Mouse (Mus musculus): Measurements from ENCODE around the gene Gm49486.

The Gm49486 gene

GRCm38 (mm10) chr15:79229058-79229821, at the start of gene Gm49486, which contains the start of gene Pick1:
Gene Gm49486, plus strand, starts transcription at chr15:79229391.
Gene Pick1, plus strand, starts transcription at chr15:79229173.
- peak; percentile 90 for DNase-seq (ENCODE audit: low read depth)

- no peak for DNase-seq (ENCODE audit: low read depth)
Observed at GRCm38 (mm10) chr15:79185213-79185612, 44.0 kb upstream of the Gm49486 start.

- DNase-seq (ENCODE audit: low read depth) = no peak
Observed at GRCm38 (mm10) chr15:79187819-79188218, 41.4 kb upstream of the Gm49486 start.

- DNase-seq (ENCODE audit: low read depth) = no peak
Observed at GRCm38 (mm10) chr15:79191426-79191825, 37.8 kb upstream of the Gm49486 start.

GRCm38 (mm10) chr15:79192450-79192849, 36.7 kb upstream of the Gm49486 start:
- no peak for DNase-seq (ENCODE audit: low read depth)

GRCm38 (mm10) chr15:79192885-79193845, 36.0 kb upstream of the Gm49486 start:
- no peak for DNase-seq (ENCODE audit: low read depth)

- no peak for DNase-seq (ENCODE audit: low read depth)
Observed at GRCm38 (mm10) chr15:79194048-79194447, 35.1 kb upstream of the Gm49486 start.

GRCm38 (mm10) chr15:79194946-79195345, 34.2 kb upstream of the Gm49486 start:
- DNase-seq (ENCODE audit: low read depth) = no peak

GRCm38 (mm10) chr15:79195492-79195891, 33.7 kb upstream of the Gm49486 start:
- no peak for DNase-seq (ENCODE audit: low read depth)

- peak; percentile 30 for DNase-seq (ENCODE audit: low read depth)
Observed at GRCm38 (mm10) chr15:79199390-79199976, 29.7 kb upstream of the Gm49486 start.

- no peak for DNase-seq (ENCODE audit: low read depth)
Observed at GRCm38 (mm10) chr15:79201491-79202150, 27.6 kb upstream of the Gm49486 start.

GRCm38 (mm10) chr15:79202575-79202974, 26.6 kb upstream of the Gm49486 start:
- DNase-seq (ENCODE audit: low read depth) = no peak

GRCm38 (mm10) chr15:79208211-79208610, 21.0 kb upstream of the Gm49486 start:
- no peak for DNase-seq (ENCODE audit: low read depth)

- peak; percentile 88 for DNase-seq (ENCODE audit: low read depth)
Observed at GRCm38 (mm10) chr15:79208758-79209439, 20.3 kb upstream of the Gm49486 start.

- no peak for DNase-seq (ENCODE audit: low read depth)
Observed at GRCm38 (mm10) chr15:79210357-79210756, 18.8 kb upstream of the Gm49486 start.

GRCm38 (mm10) chr15:79212750-79213446, 16.3 kb upstream of the Gm49486 start:
- no peak for DNase-seq (ENCODE audit: low read depth)

GRCm38 (mm10) chr15:79213591-79213990, 15.6 kb upstream of the Gm49486 start:
- no peak for DNase-seq (ENCODE audit: low read depth)

- no peak for DNase-seq (ENCODE audit: low read depth)
Observed at GRCm38 (mm10) chr15:79216191-79216590, 13.0 kb upstream of the Gm49486 start.

- no peak for DNase-seq (ENCODE audit: low read depth)
Observed at GRCm38 (mm10) chr15:79219572-79219971, 9.6 kb upstream of the Gm49486 start.

GRCm38 (mm10) chr15:79223641-79224040, 5.5 kb upstream of the Gm49486 start:
- DNase-seq (ENCODE audit: low read depth) = no peak

- peak; percentile 93 for DNase-seq (ENCODE audit: low read depth)
Observed at GRCm38 (mm10) chr15:79224685-79225084, 4.5 kb upstream of the Gm49486 start.
